Mouse (Mus musculus) hindlimb bud, embryonic 11.5 days (tissue): Measurements from ENCODE around the gene Chd3.

ENCODE experiments used
- DNase-seq: peaks from one replicate; pipeline ENCODE4 v3.0.0-alpha.2; 2012; ENCODE audit warnings: low read depth, low spot score; ENCODE audit errors: extremely low spot score

The Chd3 gene

GRCm38 (mm10) chr11:69369215-69369989 lies at the start of gene Chd3:
Chd3 (minus strand) TSS chr11:69369406.
- DNase-seq, result no peak

- no peak for DNase-seq
Measured at GRCm38 (mm10) chr11:69417449-69418384, 48.5 kb upstream of the Chd3 start.

- DNase-seq, result no peak
Measured at GRCm38 (mm10) chr11:69416921-69417448, 47.8 kb upstream of the Chd3 start.

- no peak for DNase-seq
Measured at GRCm38 (mm10) chr11:69416509-69416908, 47.3 kb upstream of the Chd3 start.

GRCm38 (mm10) chr11:69415668-69416451 lies 46.7 kb upstream of the Chd3 start:
- no peak for DNase-seq

GRCm38 (mm10) chr11:69415327-69415667 lies 46.1 kb upstream of the Chd3 start:
- no peak for DNase-seq

- no peak for DNase-seq
Measured at GRCm38 (mm10) chr11:69414421-69415326, 45.5 kb upstream of the Chd3 start.

- no peak for DNase-seq
Measured at GRCm38 (mm10) chr11:69413221-69414181, 44.3 kb upstream of the Chd3 start, which contains the start of gene Kdm6b. Kdm6b (minus strand) TSS chr11:69413675.

- DNase-seq, result no peak
Measured at GRCm38 (mm10) chr11:69412548-69412947, 43.3 kb upstream of the Chd3 start.

- no peak for DNase-seq
Measured at GRCm38 (mm10) chr11:69411538-69412203, 42.5 kb upstream of the Chd3 start.

GRCm38 (mm10) chr11:69411073-69411535 lies 41.9 kb upstream of the Chd3 start:
- DNase-seq, result peak; percentile 96

- DNase-seq, result no peak
Measured at GRCm38 (mm10) chr11:69410310-69411072, 41.3 kb upstream of the Chd3 start.

- DNase-seq, result no peak
Measured at GRCm38 (mm10) chr11:69410045-69410309, 40.8 kb upstream of the Chd3 start.

GRCm38 (mm10) chr11:69409378-69410044 lies 40.3 kb upstream of the Chd3 start:
- no peak for DNase-seq

GRCm38 (mm10) chr11:69408541-69409377 lies 39.6 kb upstream of the Chd3 start:
- no peak for DNase-seq

- no peak for DNase-seq
Measured at GRCm38 (mm10) chr11:69407724-69408004, 38.5 kb upstream of the Chd3 start.
